Mouse (Mus musculus): ENCODE data around the gene Slc16a13.

The Slc16a13 gene

GRCm38 (mm10) chr11:70210681-70211080 lies 10.2 kb downstream of the Slc16a13 start:
- no peak for DNase-seq

- peak; percentile 89 for DNase-seq
Observed at GRCm38 (mm10) chr11:70208778-70209388, 12.0 kb downstream of the Slc16a13 start.

GRCm38 (mm10) chr11:70207283-70207682 lies 13.6 kb downstream of the Slc16a13 start:
- peak; percentile 89 for DNase-seq

- peak; percentile 91 for DNase-seq
Observed at GRCm38 (mm10) chr11:70206801-70207200, 14.1 kb downstream of the Slc16a13 start.

- DNase-seq, result peak; percentile 93
Observed at GRCm38 (mm10) chr11:70201691-70202090, 19.2 kb downstream of the Slc16a13 start.

GRCm38 (mm10) chr11:70200036-70200608 lies 20.7 kb downstream of the Slc16a13 start:
- DNase-seq, result peak; percentile 88

- no peak for DNase-seq
Observed at GRCm38 (mm10) chr11:70199107-70199506, 21.8 kb downstream of the Slc16a13 start.

GRCm38 (mm10) chr11:70198332-70198731 lies 22.5 kb downstream of the Slc16a13 start:
- DNase-seq, result peak; percentile 79

GRCm38 (mm10) chr11:70193354-70194285 lies 27.2 kb downstream of the Slc16a13 start:
- peak; percentile 84 for DNase-seq

- no peak for DNase-seq
Observed at GRCm38 (mm10) chr11:70192157-70192556, 28.7 kb downstream of the Slc16a13 start.

GRCm38 (mm10) chr11:70191188-70191587 lies 29.7 kb downstream of the Slc16a13 start:
- DNase-seq, result peak; percentile 92

- DNase-seq, result peak; percentile 82
Observed at GRCm38 (mm10) chr11:70189319-70190134, 31.3 kb downstream of the Slc16a13 start.

- peak; percentile 95 for DNase-seq
Observed at GRCm38 (mm10) chr11:70185120-70185519, 35.7 kb downstream of the Slc16a13 start.

GRCm38 (mm10) chr11:70180496-70180895 lies 40.4 kb downstream of the Slc16a13 start:
- no peak for DNase-seq

GRCm38 (mm10) chr11:70179401-70179800 lies 41.5 kb downstream of the Slc16a13 start:
- DNase-seq, result peak; percentile 55

- peak; percentile 56 for DNase-seq
Observed at GRCm38 (mm10) chr11:70178756-70179155, 42.1 kb downstream of the Slc16a13 start.

GRCm38 (mm10) chr11:70178311-70178710 lies 42.6 kb downstream of the Slc16a13 start:
- peak; percentile 61 for DNase-seq

GRCm38 (mm10) chr11:70177647-70178046 lies 43.2 kb downstream of the Slc16a13 start:
- DNase-seq, result peak; percentile 66

GRCm38 (mm10) chr11:70174491-70174890 lies 46.4 kb downstream of the Slc16a13 start:
- peak; percentile 74 for DNase-seq

- DNase-seq, result no peak
Observed at GRCm38 (mm10) chr11:70172298-70172697, 48.6 kb downstream of the Slc16a13 start.

- DNase-seq, result peak; percentile 75
Observed at GRCm38 (mm10) chr11:70171847-70172246, 49.0 kb downstream of the Slc16a13 start.

- DNase-seq, result peak; percentile 37
Observed at GRCm38 (mm10) chr11:70171181-70171580, 49.7 kb downstream of the Slc16a13 start.

GRCm38 (mm10) chr11:70170291-70170690 lies 50.6 kb downstream of the Slc16a13 start:
- DNase-seq, result peak; percentile 65
